Mouse (Mus musculus): Measurements from ENCODE around the gene 3425401B19Rik. TPM values are rescaled to one million over a fixed set of nuclear protein-coding genes. Genes with fewer than 3 reads are reported as not detected.
A peak's percentile ranks its signal among the peaks of the same experiment; 100 is the strongest.

Gene 3425401B19Rik
- polyA plus RNA-seq, 1 experiment from 2014 or later: 0.12 TPM

DNA sequence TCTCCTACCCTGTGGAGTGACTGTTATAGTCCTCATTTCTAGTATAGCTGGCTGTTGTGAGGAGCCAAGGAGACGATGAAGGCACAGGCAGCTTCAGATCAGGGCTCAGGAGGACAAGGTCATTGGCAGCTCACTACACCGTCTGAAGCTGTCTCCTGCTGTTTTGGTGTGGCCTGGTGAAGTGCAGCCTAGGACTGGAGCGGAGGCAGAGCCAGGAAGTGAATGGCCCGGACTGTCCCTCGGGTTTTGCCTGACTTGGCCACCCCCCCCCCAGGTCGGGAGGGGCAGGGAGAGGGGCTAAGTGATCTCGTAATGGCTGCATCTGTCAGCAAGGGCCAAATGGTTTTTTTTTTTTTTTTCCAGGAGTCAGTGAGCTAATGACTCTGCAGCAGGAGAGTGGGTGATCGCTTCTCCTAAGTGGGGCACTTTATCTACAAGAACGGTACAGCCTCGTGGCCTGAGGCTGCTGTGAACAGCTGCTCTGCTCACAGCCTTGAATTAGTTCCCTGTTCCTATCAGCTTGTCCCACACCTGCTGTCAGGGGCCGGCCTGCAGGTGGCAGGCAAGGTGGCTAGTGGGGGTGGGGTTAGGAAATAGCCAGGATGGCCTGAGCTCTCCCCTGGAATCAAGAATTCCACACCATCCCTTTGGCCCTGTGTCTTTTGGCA, 50.9 kb downstream of the 3425401B19Rik start:
- H3K4me2 ChIP-seq (ENCODE audit: low read depth, low read length): no peak overlapping the region
- no peaks in the 10 kb centered on the region for H3K4me1 ChIP-seq (ENCODE audit: insufficient read depth)
- H3K9ac ChIP-seq (replicated peaks): no peak overlapping the region
- TF ChIP-seq EP300 (IDR thresholded peaks at IDR 0.05; ENCODE audit: low read depth) (no peak), CTCF (IDR thresholded peaks at IDR 0.05; ENCODE audit: low read depth) (no peak)
- no peaks in the 10 kb centered on the region for H3K9me3 ChIP-seq (ENCODE audit: low read length)
- H3K4me3 ChIP-seq (ENCODE audit: low read depth, low read length): no peak overlapping the region
- H3K36me3 ChIP-seq (replicated peaks; ENCODE audit: insufficient read depth, low read length): no peaks in the 10 kb centered on the region
- 25% methylated on average over 11 of the region's 11 CpGs for WGBS (ENCODE audit: insufficient replicate concordance)
- H3K27me3 ChIP-seq (ENCODE audit: insufficient read depth, low read length): no peaks in the 10 kb centered on the region
- ATAC-seq (no peak), DNase-seq (no peak)
- no peak overlapping the region for H3K27ac ChIP-seq (ENCODE audit: low read depth)

DNA sequence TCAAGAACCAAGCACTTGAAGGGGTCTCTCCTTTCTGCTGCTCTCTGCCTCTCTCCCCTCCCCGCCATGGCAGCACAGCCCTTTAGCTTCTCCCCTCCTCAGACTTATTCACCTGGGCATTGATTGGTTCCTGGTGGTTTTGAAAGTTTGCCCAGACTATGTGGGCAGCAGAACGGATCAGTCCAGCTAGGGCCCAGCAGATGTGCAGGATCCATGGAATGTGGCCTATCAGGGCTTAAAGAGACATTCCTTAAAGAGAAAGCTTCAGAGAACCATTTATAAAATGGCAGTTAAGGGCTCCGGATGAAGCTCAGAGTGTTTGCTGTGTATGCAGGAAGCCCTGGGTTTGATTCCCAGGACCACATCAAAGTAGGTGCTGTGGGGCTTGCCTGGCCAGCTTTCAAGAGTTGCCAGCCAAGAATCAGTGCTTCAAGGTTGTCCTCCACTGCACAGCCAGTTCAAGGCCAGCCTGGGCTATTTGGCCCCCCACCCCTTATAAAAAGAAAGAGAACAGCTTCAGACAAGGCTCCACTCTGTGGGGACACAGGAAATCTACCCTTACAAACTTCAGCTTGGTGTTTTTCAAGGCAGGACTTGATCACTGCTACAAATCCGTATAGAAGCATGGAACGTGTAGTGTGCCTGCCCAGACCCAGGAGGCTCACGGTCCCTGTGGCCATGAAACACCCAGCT, 52.0 kb downstream of the 3425401B19Rik start:
- ATAC-seq (no peak), DNase-seq (no peak)
- Histone ChIP-seq H3K36me3 (replicated peaks; ENCODE audit: insufficient read depth, low read length) (no peaks in the 10 kb centered on the region), H3K9me3 (ENCODE audit: low read length) (no peaks in the 10 kb centered on the region), H3K27ac (ENCODE audit: low read depth) (no peak overlapping the region), H3K9ac (replicated peaks) (no peak overlapping the region), H3K4me1 (ENCODE audit: insufficient read depth) (no peaks in the 10 kb centered on the region), H3K27me3 (ENCODE audit: insufficient read depth, low read length) (no peaks in the 10 kb centered on the region), H3K4me2 (ENCODE audit: low read depth, low read length) (no peak overlapping the region), H3K4me3 (ENCODE audit: low read depth, low read length) (no peak overlapping the region)
- TF ChIP-seq CTCF (IDR thresholded peaks at IDR 0.05; ENCODE audit: low read depth) (no peak), EP300 (IDR thresholded peaks at IDR 0.05; ENCODE audit: low read depth) (no peak)
- WGBS (ENCODE audit: insufficient replicate concordance): 68% methylated on average over 6 of the region's 6 CpGs

DNA sequence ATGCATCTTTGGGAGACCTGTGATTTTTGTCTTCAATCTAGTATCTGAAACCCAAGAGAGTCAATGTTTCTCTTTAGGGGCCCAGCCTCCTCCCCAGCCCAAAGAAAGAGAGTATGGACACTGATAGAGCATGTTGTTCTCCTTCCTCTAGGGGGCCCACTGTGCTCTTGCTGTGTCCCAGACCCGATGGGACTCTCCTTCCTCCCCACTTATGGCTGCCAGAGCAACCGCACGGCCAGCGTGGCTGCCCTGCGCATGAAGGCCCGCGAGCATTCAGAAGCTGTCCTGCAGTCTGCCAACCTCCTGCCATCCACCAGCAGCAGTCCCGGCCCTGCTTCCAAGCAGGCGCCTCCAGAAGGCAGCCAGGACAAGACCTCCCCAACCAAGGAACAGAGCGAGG, 56.5 kb downstream of the 3425401B19Rik start:
- Histone ChIP-seq H3K4me2 (ENCODE audit: low read depth, low read length) (no peak overlapping the region), H3K27me3 (ENCODE audit: insufficient read depth, low read length) (no peaks in the 10 kb centered on the region), H3K36me3 (replicated peaks; ENCODE audit: insufficient read depth, low read length) (no peaks in the 10 kb centered on the region), H3K4me3 (ENCODE audit: low read depth, low read length) (no peak overlapping the region), H3K9me3 (ENCODE audit: low read length) (no peaks in the 10 kb centered on the region), H3K27ac (ENCODE audit: low read depth) (no peak overlapping the region), H3K9ac (replicated peaks) (no peak overlapping the region), H3K4me1 (ENCODE audit: insufficient read depth) (no peaks in the 10 kb centered on the region)
- DNase-seq: no peak
- 53% methylated on average over 10 of the region's 10 CpGs for WGBS (ENCODE audit: insufficient replicate concordance)
- no peak for ATAC-seq
- TF ChIP-seq EP300 (IDR thresholded peaks at IDR 0.05; ENCODE audit: low read depth) (no peak), CTCF (IDR thresholded peaks at IDR 0.05; ENCODE audit: low read depth) (peak; percentile 39)

DNA sequence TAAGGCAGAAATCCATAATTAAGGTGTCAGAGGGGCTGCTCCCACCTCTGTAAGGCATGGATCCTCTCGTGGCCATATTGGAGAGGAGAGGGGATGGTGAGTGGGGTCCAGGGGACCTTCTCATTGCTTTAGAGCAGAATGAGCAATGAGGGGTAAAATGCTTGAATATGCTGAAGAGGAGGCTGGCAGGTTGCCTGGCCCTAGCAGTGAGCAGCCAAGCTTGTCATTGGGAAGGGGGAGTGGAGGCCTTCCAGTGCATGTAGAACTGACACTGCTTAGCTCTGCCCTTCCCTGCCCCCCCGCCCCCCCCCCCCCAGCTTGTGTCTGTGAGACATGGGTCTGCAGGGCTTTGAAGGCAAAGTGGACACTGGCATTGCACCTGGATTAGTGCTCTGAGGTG, 57.8 kb downstream of the 3425401B19Rik start:
- no peak for DNase-seq
- TF ChIP-seq EP300 (IDR thresholded peaks at IDR 0.05; ENCODE audit: low read depth) (no peak), CTCF (IDR thresholded peaks at IDR 0.05; ENCODE audit: low read depth) (no peak)
- WGBS (ENCODE audit: insufficient replicate concordance): 67% methylated on average over 1 of the region's 2 CpGs

DNA sequence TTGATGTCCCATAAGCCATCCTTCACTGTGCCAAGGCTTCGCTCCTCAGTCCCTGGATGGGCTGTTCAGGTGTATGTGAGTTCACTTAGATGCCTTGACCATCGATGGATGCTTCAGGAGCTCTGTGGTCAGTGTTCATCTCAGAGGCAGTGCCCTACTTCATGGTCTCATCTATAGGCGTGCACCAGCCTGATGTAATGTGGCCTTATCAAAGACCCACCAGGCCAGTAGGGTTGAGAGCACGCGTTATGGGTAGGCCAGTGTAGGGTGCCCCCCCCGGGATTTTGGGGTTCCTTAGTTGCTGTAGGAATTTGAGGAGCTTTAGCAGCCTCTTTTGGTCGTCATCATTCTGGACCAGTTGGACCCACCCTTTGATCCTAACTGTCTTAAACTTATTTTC, 60.3 kb downstream of the 3425401B19Rik start:
- TF ChIP-seq CTCF (IDR thresholded peaks at IDR 0.05; ENCODE audit: low read depth) (no peak), EP300 (IDR thresholded peaks at IDR 0.05; ENCODE audit: low read depth) (no peak)
- H3K4me2 ChIP-seq (ENCODE audit: low read depth, low read length): no peak overlapping the region
- H3K27me3 ChIP-seq (ENCODE audit: insufficient read depth, low read length): no peaks in the 10 kb centered on the region
- 75% methylated on average over 7 of the region's 7 CpGs for WGBS (ENCODE audit: insufficient replicate concordance)
- no peak overlapping the region for H3K4me3 ChIP-seq (ENCODE audit: low read depth, low read length)
- no peak overlapping the region for H3K9ac ChIP-seq (replicated peaks)
- no peak overlapping the region for H3K27ac ChIP-seq (ENCODE audit: low read depth)
- no peaks in the 10 kb centered on the region for H3K4me1 ChIP-seq (ENCODE audit: insufficient read depth)
- DNase-seq (no peak), ATAC-seq (no peak)
- no peaks in the 10 kb centered on the region for H3K9me3 ChIP-seq (ENCODE audit: low read length)
- H3K36me3 ChIP-seq (replicated peaks; ENCODE audit: insufficient read depth, low read length): no peaks in the 10 kb centered on the region

More for the DNA sequence above, 57.8 kb downstream of the 3425401B19Rik start:
- Histone ChIP-seq H3K27ac (ENCODE audit: low read depth) (no peak overlapping the region), H3K9ac (replicated peaks) (no peak overlapping the region), H3K9me3 (ENCODE audit: low read length) (no peaks in the 10 kb centered on the region), H3K4me1 (ENCODE audit: insufficient read depth) (no peaks in the 10 kb centered on the region), H3K27me3 (ENCODE audit: insufficient read depth, low read length) (no peaks in the 10 kb centered on the region), H3K36me3 (replicated peaks; ENCODE audit: insufficient read depth, low read length) (no peaks in the 10 kb centered on the region), H3K4me3 (ENCODE audit: low read depth, low read length) (no peak overlapping the region), H3K4me2 (ENCODE audit: low read depth, low read length) (no peak overlapping the region)
- ATAC-seq: no peak

DNA sequence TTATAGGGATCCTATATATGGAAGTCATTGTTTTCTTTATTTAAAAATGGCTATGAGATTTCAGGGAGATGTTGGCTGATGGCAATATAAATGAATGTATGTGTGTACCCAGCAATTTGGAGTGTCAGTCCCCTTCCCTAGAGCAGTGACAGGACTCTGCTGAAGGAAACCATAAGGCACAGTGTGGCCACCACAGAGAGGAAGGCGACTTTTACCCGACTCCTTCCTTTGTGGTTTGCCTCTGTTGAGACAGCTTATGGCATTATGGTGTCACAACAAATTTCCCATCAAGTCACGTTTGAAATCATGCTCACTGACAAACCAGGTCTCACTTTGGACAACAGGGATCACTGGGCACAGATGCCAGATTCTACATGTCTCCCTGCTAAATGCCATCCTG, 60.8 kb downstream of the 3425401B19Rik start:
- 26% methylated on average over 3 of the region's 3 CpGs for WGBS (ENCODE audit: insufficient replicate concordance)
- Histone ChIP-seq H3K27me3 (ENCODE audit: insufficient read depth, low read length) (no peaks in the 10 kb centered on the region), H3K4me2 (ENCODE audit: low read depth, low read length) (no peak overlapping the region), H3K4me1 (ENCODE audit: insufficient read depth) (no peaks in the 10 kb centered on the region), H3K36me3 (replicated peaks; ENCODE audit: insufficient read depth, low read length) (no peaks in the 10 kb centered on the region), H3K27ac (ENCODE audit: low read depth) (no peak overlapping the region), H3K9me3 (ENCODE audit: low read length) (no peaks in the 10 kb centered on the region), H3K9ac (replicated peaks) (no peak overlapping the region), H3K4me3 (ENCODE audit: low read depth, low read length) (no peak overlapping the region)
- TF ChIP-seq CTCF (IDR thresholded peaks at IDR 0.05; ENCODE audit: low read depth): no peak
- TF ChIP-seq EP300 (IDR thresholded peaks at IDR 0.05; ENCODE audit: low read depth): no peak
- no peak for DNase-seq
- no peak for ATAC-seq
